Mouse (Mus musculus) megakaryocyte progenitor cell, adult 5-6 weeks (primary cell): ENCODE results near the gene Hoxd1. TPM values are rescaled to one million over a fixed set of nuclear protein-coding genes. Genes with fewer than 3 reads are reported as not detected.

Source experiments
- ATAC-seq: replicated peaks from 2 replicates; pipeline ENCODE4 v1.8.0; 2016; ENCODE audit warnings: mild to moderate bottlenecking, moderate TSS enrichment, inconsistent platforms; ENCODE audit not compliant: poor library complexity
- total RNA-seq, 2 experiments: library from RNA; stranded (forward) in 1 of 2; stranded (reverse) in 1 of 2; fragments of 157-497, 149-512 nt in 1 of 2; fragments of 200-1000 nt in 1 of 2; gene quantifications; 2 replicates each; pipeline versions ENCODE4 v1.2.3 to v1.2.4; 2015 to 2017

Hoxd1 gene
- total RNA-seq (2015) (not detected in 2 replicates), total RNA-seq (2017) (not detected in 2 replicates)

GRCm38 (mm10) chr2:74762522-74763244, at the start of gene Hoxd1:
Gene Hoxd1 (plus strand): TSS chr2:74762980.
- ATAC-seq: peak; percentile 23; the same call in 1 of the 2 replicates

- ATAC-seq: no peak
Measured at GRCm38 (mm10) chr2:74713239-74714150, 49.3 kb upstream of the Hoxd1 start.

- ATAC-seq: no peak
Measured at GRCm38 (mm10) chr2:74714156-74714789, 48.5 kb upstream of the Hoxd1 start.

GRCm38 (mm10) chr2:74714881-74715280, 47.9 kb upstream of the Hoxd1 start:
- ATAC-seq: no peak

GRCm38 (mm10) chr2:74715504-74716241, 47.1 kb upstream of the Hoxd1 start:
- peak; percentile 98 for ATAC-seq

- no peak for ATAC-seq
Measured at GRCm38 (mm10) chr2:74720384-74720783, 42.4 kb upstream of the Hoxd1 start.

- no peak for ATAC-seq
Measured at GRCm38 (mm10) chr2:74720955-74721491, 41.8 kb upstream of the Hoxd1 start.

- no peak for ATAC-seq
Measured at GRCm38 (mm10) chr2:74721882-74722281, 40.9 kb upstream of the Hoxd1 start.

GRCm38 (mm10) chr2:74722949-74723348, 39.8 kb upstream of the Hoxd1 start:
- no peak for ATAC-seq

- ATAC-seq: peak; percentile 39; the same call in 1 of the 2 replicates
Measured at GRCm38 (mm10) chr2:74724244-74725015, 38.4 kb upstream of the Hoxd1 start.

- no peak for ATAC-seq
Measured at GRCm38 (mm10) chr2:74725171-74725570, 37.6 kb upstream of the Hoxd1 start.

GRCm38 (mm10) chr2:74726551-74726950, 36.2 kb upstream of the Hoxd1 start, which contains the start of gene Gm28230:
Gene Gm28230 (plus strand): TSS chr2:74726728.
- ATAC-seq: no peak

GRCm38 (mm10) chr2:74726973-74727639, 35.7 kb upstream of the Hoxd1 start:
- 0 out of 2 replicates have a peak, but pooled peaks have one; percentile 29 for ATAC-seq

- ATAC-seq: no peak
Measured at GRCm38 (mm10) chr2:74727640-74728302, 35.0 kb upstream of the Hoxd1 start.

GRCm38 (mm10) chr2:74728303-74728680, 34.5 kb upstream of the Hoxd1 start:
- ATAC-seq: no peak

GRCm38 (mm10) chr2:74730331-74730730, 32.4 kb upstream of the Hoxd1 start:
- no peak for ATAC-seq

GRCm38 (mm10) chr2:74731055-74731454, 31.7 kb upstream of the Hoxd1 start:
- ATAC-seq: no peak

- ATAC-seq: no peak
Measured at GRCm38 (mm10) chr2:74731799-74732512, 30.8 kb upstream of the Hoxd1 start.
